In genomic region chr13:45001228-45001910, GRCm38 (mm10) we compare ENCODE assay signal across 8 mouse cellular contexts. TPM values are rescaled to one million over a fixed set of nuclear protein-coding genes. Genes with fewer than 3 reads are reported as not detected.
DNase-seq lines count a peak whose midpoint lies in the region; ATAC-seq lines count a peak whose summit lies in the region.

No protein-coding gene starts in this region.

- peak overlapping the region; percentile 79 for H3K4me3 ChIP-seq in forebrain, embryonic 11.5 days (ENCODE audit: low read depth, low read length)
- H3K4me3 ChIP-seq in heart, embryonic 16.5 days (ENCODE audit: low read length), result peak overlapping the region; percentile 91

- H3K27ac ChIP-seq in forebrain, embryonic 11.5 days (ENCODE audit: low read depth, low read length), result no peak overlapping the region
- peak overlapping the region; percentile 90 for H3K27ac ChIP-seq in heart, embryonic 16.5 days (ENCODE audit: low read length)

- DNase-seq in cerebellum, postnatal 4 days (ENCODE audit: low spot score in 2 of 2), result no peak
- peak; percentile 29 for DNase-seq in c-Kit-negative CD71-positive TER-119-positive erythroid progenitor cells, embryonic 14.5 days (ENCODE audit: low read depth, low spot score)
- peak; percentile 82 for DNase-seq in forebrain, embryonic 11.5 days (ENCODE audit: low spot score)
- peak; percentile 86 to 93 for DNase-seq in kidney, postnatal 36 days
- peak; percentile 81 to 87 for DNase-seq in lung, postnatal 4 days
- peak; percentile 17 for DNase-seq in right cerebral cortex, postnatal 14 days

- peak overlapping the region; percentile 83 for H3K9ac ChIP-seq in forebrain, embryonic 11.5 days (ENCODE audit: low read length)
- peak overlapping the region; percentile 95 for H3K9ac ChIP-seq in heart, embryonic 16.5 days (ENCODE audit: low read length)

- H3K9me3 ChIP-seq in forebrain, embryonic 11.5 days (ENCODE audit: control insufficient read depth, low read length), result no peaks in the 10 kb centered on the region
- H3K9me3 ChIP-seq in heart, embryonic 16.5 days (replicated peaks; ENCODE audit: control insufficient read depth, low read length), result no peaks in the 10 kb centered on the region

- H3K4me2 ChIP-seq in forebrain, embryonic 11.5 days (ENCODE audit: low read depth, low read length, severe bottlenecking), result peak overlapping the region; percentile 84
- peak overlapping the region; percentile 87 for H3K4me2 ChIP-seq in heart, embryonic 16.5 days (ENCODE audit: low read depth, low read length)

- H3K27me3 ChIP-seq in forebrain, embryonic 11.5 days (ENCODE audit: control insufficient read depth, insufficient read depth, low read length), result no peaks in the 10 kb centered on the region
- no peaks in the 10 kb centered on the region for H3K27me3 ChIP-seq in heart, embryonic 16.5 days (ENCODE audit: control insufficient read depth, insufficient read depth, low read length)

- no peaks in the 10 kb centered on the region for H3K36me3 ChIP-seq in forebrain, embryonic 11.5 days (ENCODE audit: control insufficient read depth, insufficient read depth, low read length)
- H3K36me3 ChIP-seq in heart, embryonic 16.5 days (ENCODE audit: control insufficient read depth, insufficient read depth), result peaks cover 2% of the 10 kb centered on the region; the same call in 1 of the 2 replicates

- peak; percentile 47 for ATAC-seq in cerebellum, adult (ENCODE audit: insufficient number of reproducible peaks, low FRiP score, low TSS enrichment)
- ATAC-seq in forebrain, embryonic 11.5 days (replicated peaks; ENCODE audit: low FRiP score), result peak; percentile 85
- ATAC-seq in heart, embryonic 16.5 days (replicated peaks; ENCODE audit: extremely low read depth, insufficient read depth, low FRiP score), result peak; percentile 85

- under 1% methylated on average over 49 of the region's 52 CpGs for WGBS in forebrain, embryonic 11.5 days
- under 1% methylated on average over 49 of the region's 52 CpGs for WGBS in heart, embryonic 16.5 days

- peaks cover 5% of the 10 kb centered on the region; the same call in 1 of the 2 replicates for H3K4me1 ChIP-seq in forebrain, embryonic 11.5 days (replicated peaks; ENCODE audit: control insufficient read depth, insufficient read depth, low read length)
- H3K4me1 ChIP-seq in heart, embryonic 16.5 days (ENCODE audit: control insufficient read depth, insufficient read depth, low read length), result peaks cover 33% of the 10 kb centered on the region

RNA-seq across cellular contexts. Expression of gene Dtnbp1, which starts 0.6 kb away (rescaled TPM):
- polyA plus RNA-seq in forebrain, embryonic 11.5 days (2014; fragmentation: Nextera tagmentation; extraction: Ambion mirVana), result 73.3 and 87.6 TPM in 2 replicates
- 100 and 110 TPM in 2 replicates for polyA plus RNA-seq in heart, embryonic 16.5 days (2015; fragmentation: Nextera tagmentation; extraction: Ambion mirVana)

Comparison
In these comparisons a context has a peak if more than half of its experiments do, and no peak if none do; other contexts are left out.
1. DNase-seq: peak in c-Kit-negative CD71-positive TER-119-positive erythroid progenitor cells, embryonic 14.5 days (single experiment), forebrain, embryonic 11.5 days (single experiment), kidney, postnatal 36 days (2 of 2), lung, postnatal 4 days (2 of 2) and right cerebral cortex, postnatal 14 days (single experiment); none in cerebellum, postnatal 4 days (0 of 2).
2. Peak in every context shown above with its lines, with median percentiles within 50 percentile points of each other: ATAC-seq.